In the genomic region with DNA sequence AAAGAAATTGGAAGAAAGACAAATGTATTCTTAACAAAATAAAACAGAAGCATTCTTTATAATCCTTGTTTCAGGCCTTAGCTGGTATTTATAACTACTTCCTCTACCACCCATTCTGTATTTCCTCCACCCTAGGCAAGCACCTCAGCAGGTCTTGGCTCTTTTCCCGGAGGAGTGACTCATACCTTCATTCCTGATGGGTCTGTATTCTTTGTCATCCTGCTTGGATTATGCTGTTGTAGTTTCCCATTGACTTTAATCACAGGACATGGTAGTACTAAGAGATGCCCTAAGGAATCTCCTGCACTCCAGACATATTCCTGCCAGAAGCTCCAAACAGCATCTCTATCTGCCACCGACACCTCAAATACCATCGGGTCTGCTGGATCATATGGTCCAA, we compare ENCODE assay signal across 7 mouse cellular contexts. TPM values are rescaled to one million over a fixed set of nuclear protein-coding genes. Genes with fewer than 3 reads are reported as not detected.
DNase-seq lines count a peak whose midpoint lies in the region; TF ChIP-seq lines count a peak whose summit lies in the region.
"Not testable (repeated sequence)": the region's sequence is repeated elsewhere in the genome, so short reads cannot be mapped to it uniquely, and the experiment has no call there.

No protein-coding gene starts in this region.

- not testable (repeated sequence) for H3K4me1 ChIP-seq in cerebellum, adult 2 months (ENCODE audit: control insufficient read depth, insufficient read depth, low read length)

- not testable (repeated sequence) for H3K4me3 ChIP-seq in cerebellum, adult 2 months (replicated peaks; ENCODE audit: insufficient read depth, low read depth, low read length)

- peak; percentile 81 for DNase-seq in MN1 (ENCODE audit: low spot score)
- DNase-seq in adrenal gland, postnatal 10 days, result peak; percentile 18
- DNase-seq in cerebellum, adult 2 months, result peak; percentile 48 to 80
- peak; percentile 12 to 34 for DNase-seq in frontal cortex, postnatal 36 days (ENCODE audit: low spot score in 2 of 2)
- DNase-seq in kidney, postnatal 36 days, result peak; percentile 20 to 34
- peak; percentile 14 for DNase-seq in lung, postnatal 25 days (ENCODE audit: low spot score)
- peak; percentile 64 for DNase-seq in telencephalon, adult 2 months (ENCODE audit: low read depth, low spot score)

- WGBS in cerebellum, adult 2 months, result 67% methylated on average over 3 of the region's 3 CpGs

- not testable (repeated sequence) for H3K27ac ChIP-seq in cerebellum, adult 2 months (ENCODE audit: insufficient read depth, low read length)

- TF ChIP-seq POLR2A in cerebellum, adult 2 months (IDR thresholded peaks at IDR 0.05; ENCODE audit: borderline replicate concordance, insufficient read depth, low read length), result not testable (repeated sequence)

- not testable (repeated sequence) for TF ChIP-seq CTCF in cerebellum, adult 2 months (IDR thresholded peaks at IDR 0.05; ENCODE audit: borderline replicate concordance, insufficient read depth, low read depth, low read length)

- H3K27me3 ChIP-seq in cerebellum, adult 2 months (ENCODE audit: control insufficient read depth, insufficient read depth, low read length), result not testable (repeated sequence)

RNA-seq across cellular contexts. Expression of gene U2surp, which starts 2.6 kb away (rescaled TPM):
- total RNA-seq in adrenal gland, postnatal 10 days (2021), result 10 to 100 TPM; 56.7 to 69.2 TPM
- 28.4 and 30.8 TPM in 2 replicates for polyA plus RNA-seq in cerebellum, adult 2 months (2012; rRNA removed)

RNA-seq across cellular contexts. Expression of gene Paqr9, which starts 45.1 kb away (rescaled TPM):
- 10 to 100 TPM; 21.5 to 27.4 TPM for total RNA-seq in adrenal gland, postnatal 10 days (2021)
- 18.5 and 19.8 TPM in 2 replicates for polyA plus RNA-seq in cerebellum, adult 2 months (2012; rRNA removed)

Comparison
In these comparisons a context has a peak if more than half of its experiments do, and no peak if none do; other contexts are left out.
1. DNase-seq: peak in every context shown above with its lines; median percentile 81 in MN1; 64 in cerebellum, adult 2 months; 64 in telencephalon, adult 2 months; 27 in kidney, postnatal 36 days; 23 in frontal cortex, postnatal 36 days; 18 in adrenal gland, postnatal 10 days; 14 in lung, postnatal 25 days.